Mouse (Mus musculus) gastrocnemius, adult 8-10 months (tissue): ENCODE results near the gene Akap6. TPM values are rescaled to one million over a fixed set of nuclear protein-coding genes. Genes with fewer than 3 reads are reported as not detected.

Experiments used
- DNase-seq, 2 experiments: peaks; one replicate each; pipeline ENCODE4 v3.0.0; 2022; ENCODE audit warnings: low spot score in 2 of 2
- total RNA-seq, 4 experiments: library from RNA; stranded (reverse); gene quantifications; 2 replicates each; pipeline ENCODE4 v1.2.4; 2022

Gene Akap6
- total RNA-seq, 4 experiments from 2014 or later = 25.4 to 43.1 (median 33.9) TPM

DNA sequence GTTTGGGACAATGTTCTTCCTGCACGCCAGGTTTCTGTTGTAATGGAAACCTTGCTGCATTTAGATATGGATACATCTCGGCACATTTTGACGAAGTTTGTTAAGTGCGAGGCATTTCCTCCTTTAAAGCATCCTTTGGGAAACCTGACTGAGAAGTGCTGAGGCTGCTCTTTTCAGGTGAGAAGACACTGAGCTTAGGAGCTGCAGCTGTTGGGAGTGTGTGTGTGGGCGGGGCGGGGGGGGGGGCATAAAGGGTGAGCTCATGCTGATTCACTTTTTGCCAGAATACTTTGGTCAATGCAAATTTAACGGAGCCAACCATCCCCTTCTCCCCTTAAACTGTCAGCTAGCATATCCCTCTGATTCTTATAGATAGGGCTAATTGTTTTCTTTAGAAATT, 81.9 kb downstream of the Akap6 start:
- no peak for DNase-seq

- no peak for DNase-seq
Measured at GRCm38 (mm10) chr12:52782902-52783441, 83.8 kb downstream of the Akap6 start.

- DNase-seq = no peak
Measured at GRCm38 (mm10) chr12:52785217-52785616, 86.0 kb downstream of the Akap6 start.

- no peak for DNase-seq
Measured at GRCm38 (mm10) chr12:52790350-52790768, 91.2 kb downstream of the Akap6 start.

- DNase-seq = no peak
Measured at GRCm38 (mm10) chr12:52794131-52794530, 94.9 kb downstream of the Akap6 start.

GRCm38 (mm10) chr12:52795551-52796470, 96.6 kb downstream of the Akap6 start:
- no peak for DNase-seq

DNA sequence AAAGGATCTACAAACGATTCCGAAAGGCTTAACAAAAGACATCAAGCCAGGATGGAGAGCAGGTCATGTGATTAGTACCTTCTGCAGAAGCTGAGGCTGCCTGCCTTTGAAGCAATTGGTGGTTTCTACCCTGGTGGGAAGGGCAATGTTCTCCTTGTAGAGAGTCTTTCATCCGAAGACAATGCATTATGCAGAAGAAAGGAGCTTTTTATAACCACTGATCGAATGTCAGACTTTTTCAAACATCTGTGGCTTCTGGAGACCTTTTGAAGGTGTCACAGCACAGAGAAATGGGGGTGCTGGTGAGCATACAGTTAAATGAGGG, 97.2 kb downstream of the Akap6 start:
- no peak for DNase-seq

- DNase-seq = no peak
Measured at GRCm38 (mm10) chr12:52799717-52800116, 100.5 kb downstream of the Akap6 start.

DNA sequence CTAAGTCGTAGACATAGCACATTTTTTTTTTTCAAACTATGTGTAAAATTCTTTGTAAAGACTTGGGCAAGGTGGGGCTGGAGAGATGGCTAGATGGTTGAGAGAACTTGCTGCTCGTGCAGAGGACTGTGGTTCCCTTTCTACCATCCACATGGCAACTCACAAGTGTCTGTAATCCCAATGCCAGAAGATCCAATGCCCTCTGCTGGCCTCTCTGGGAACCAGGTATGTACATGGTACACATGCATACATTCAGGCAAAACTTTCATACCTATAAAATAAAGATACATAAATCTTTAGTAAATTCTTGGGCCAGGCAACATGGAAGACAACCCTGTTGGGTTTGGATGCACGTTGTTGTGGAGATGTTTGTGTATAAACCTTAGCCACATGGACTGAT, 107.1 kb downstream of the Akap6 start:
- DNase-seq = no peak

DNA sequence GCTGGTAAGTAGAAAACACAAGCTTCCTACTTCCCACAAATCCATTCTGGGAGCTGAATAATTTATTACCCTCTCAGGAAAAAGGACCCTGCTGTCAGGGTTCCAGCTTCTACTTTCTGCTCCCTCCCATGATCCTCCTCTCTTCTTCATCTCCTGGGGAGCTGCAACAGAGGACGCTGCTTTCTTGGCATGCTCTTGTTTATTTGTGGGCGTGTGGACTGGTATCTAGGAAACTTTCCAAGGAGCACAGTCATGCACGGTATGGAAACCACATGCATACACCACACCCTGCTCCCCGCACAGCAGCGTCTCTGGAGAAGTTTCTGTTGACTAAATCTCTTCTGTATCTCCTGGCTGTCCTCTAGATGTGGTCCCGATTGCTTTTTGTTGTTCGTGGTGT, 119.4 kb downstream of the Akap6 start:
- no peak for DNase-seq

DNA sequence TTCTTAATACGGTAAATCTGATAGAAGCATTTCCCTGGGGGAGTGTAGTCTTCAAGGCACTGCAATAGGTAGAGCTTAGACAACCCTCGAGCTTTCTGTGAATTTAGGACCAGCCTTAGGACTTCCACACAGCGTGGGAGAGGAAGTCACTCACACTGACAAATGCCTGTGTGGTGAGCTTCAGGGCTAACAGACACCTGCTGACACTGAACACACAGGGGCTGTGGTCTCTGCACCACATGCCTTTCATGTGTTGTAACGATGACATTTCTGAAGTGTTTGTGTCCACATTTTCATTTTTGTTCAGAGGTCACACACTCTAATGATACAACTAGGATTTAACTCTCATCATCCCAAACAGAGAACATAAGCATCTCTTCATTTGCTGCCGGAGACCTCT, 125.6 kb downstream of the Akap6 start:
- no peak for DNase-seq

- no peak for DNase-seq
Measured at GRCm38 (mm10) chr12:52828944-52829736, 130.0 kb downstream of the Akap6 start.

GRCm38 (mm10) chr12:52831782-52832181, 132.6 kb downstream of the Akap6 start:
- no peak for DNase-seq

GRCm38 (mm10) chr12:52832230-52832629, 133.0 kb downstream of the Akap6 start:
- peak in 1 of 2 experiments; percentile 18 for DNase-seq

DNA sequence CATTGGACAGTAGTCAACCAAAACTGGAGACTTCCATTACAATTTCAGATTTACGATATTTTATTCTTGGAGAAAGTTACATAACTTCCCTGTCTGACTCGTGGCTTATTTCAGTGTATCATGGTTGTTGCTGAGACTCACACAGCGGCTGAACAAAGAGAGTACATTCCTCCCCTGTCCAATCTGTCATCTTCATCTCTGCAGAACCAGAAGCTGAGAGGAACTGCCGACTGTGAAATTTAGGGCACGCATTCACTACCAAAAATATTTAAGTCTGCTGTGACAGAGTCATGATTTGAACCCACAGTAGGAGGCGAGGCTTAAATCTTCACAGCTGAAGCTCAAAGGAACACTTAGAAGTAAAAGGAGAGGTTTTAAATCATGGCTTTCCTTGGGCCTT, 134.0 kb downstream of the Akap6 start:
- no peak for DNase-seq

DNA sequence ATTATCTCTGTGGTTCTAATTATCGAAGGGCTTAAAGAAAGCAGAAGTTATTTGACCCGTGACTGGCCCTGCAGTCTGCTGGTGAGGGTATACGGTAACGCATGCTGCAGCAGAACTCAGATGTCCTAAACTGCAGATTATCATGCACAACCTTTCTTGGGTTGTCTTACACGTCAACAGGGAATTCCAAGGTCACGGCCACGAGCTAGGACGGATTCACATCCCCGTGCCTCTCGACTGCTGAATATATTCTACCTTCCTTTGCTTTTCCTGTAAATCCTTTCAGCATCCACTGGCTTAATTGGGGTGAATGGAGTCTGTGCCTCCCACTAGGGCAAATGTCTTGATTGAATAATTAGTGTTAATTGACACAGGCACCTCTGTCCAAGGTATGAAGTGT, 134.9 kb downstream of the Akap6 start:
- DNase-seq = no peak

GRCm38 (mm10) chr12:52834781-52835279, 135.6 kb downstream of the Akap6 start:
- no peak for DNase-seq

DNA sequence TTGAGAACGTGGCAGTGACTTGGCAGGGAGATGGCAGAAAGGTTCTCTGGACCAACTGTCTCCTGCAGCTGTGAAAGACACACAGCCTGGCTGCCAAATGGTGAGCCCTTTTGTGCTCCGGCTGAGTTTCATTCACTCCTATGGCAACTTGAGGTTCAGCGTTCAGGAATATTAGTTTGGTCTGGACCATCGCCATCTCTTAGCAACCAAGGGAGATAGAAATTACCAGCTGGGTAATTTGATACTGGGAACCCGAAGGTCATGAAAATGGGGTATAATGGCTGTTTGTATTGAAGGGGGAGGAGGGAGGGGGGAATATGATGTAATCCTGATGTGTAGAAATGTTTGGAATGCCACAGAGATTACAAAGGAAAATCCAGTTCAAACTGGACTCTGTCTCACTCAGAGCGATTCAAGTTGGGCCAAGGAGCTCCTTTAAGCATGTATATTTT, 136.1 kb downstream of the Akap6 start:
- no peak for DNase-seq

GRCm38 (mm10) chr12:52835914-52836546, 136.8 kb downstream of the Akap6 start:
- DNase-seq = peak in 1 of 2 experiments; percentile 11

DNA sequence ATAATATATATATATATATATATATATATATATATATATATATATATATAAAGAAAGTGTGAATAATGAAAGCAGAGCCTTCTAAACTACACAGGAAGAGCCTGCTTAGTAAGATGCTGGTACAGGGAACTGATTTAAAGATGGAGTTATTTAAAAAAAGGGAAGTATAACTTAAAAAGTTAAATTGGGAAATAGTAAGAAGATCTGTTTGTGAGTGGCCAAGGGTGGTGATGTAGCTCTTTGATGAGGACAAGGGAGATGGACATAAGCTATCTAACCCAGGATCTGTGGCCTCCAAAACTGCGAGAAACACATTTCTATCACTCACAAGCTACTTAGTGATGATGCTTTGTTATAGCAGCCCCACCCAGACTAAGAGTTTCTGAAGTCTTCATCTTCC, 146.8 kb downstream of the Akap6 start:
- no peak for DNase-seq

GRCm38 (mm10) chr12:52847020-52847419, 147.8 kb downstream of the Akap6 start:
- no peak for DNase-seq
